Mouse (Mus musculus) lung, embryonic 14.5 days (tissue): ENCODE measurements around the gene Lat2. TPM values are rescaled to one million over a fixed set of nuclear protein-coding genes. Genes with fewer than 3 reads are reported as not detected.

Experiments used
- ATAC-seq: fragments of 200-750 bp; cut with Nextera tagmentation; 2 replicates; pipeline ENCODE4 v1.8.0; 2017; ENCODE audit warnings: mild to moderate bottlenecking, moderate TSS enrichment, moderate library complexity; ENCODE audit not compliant: insufficient read depth
- DNase-seq: peaks from one replicate; pipeline ENCODE4 v3.0.0-alpha.2; 2015
- H3K27ac ChIP-seq: fragments of 300-500 bp; sonication (generic); 2 replicates; pipeline ENCODE4 v1.5.1; 2014; ENCODE audit warnings: low read depth, mild to moderate bottlenecking, moderate library complexity
- H3K27me3 ChIP-seq: fragments of 300-500 bp; sonication (generic); 2 replicates; pipeline ENCODE4 v1.6.1; 2014; ENCODE audit warnings: low read length, control low read depth; ENCODE audit not compliant: insufficient read depth
- H3K36me3 ChIP-seq: fragments of 300-500 bp; sonication (generic); 2 replicates; pipeline ENCODE4 v1.6.1; 2014; ENCODE audit warnings: control low read depth; ENCODE audit not compliant: insufficient read depth
- H3K4me1 ChIP-seq: fragments of 300-500 bp; sonication (generic); 2 replicates; pipeline ENCODE4 v1.6.1; 2014; ENCODE audit warnings: antibody characterized with exemption, control low read depth; ENCODE audit not compliant: insufficient read depth
- H3K4me2 ChIP-seq: fragments of 300-500 bp; sonication (generic); 2 replicates; pipeline ENCODE4 v1.6.1; 2014; ENCODE audit warnings: mild to moderate bottlenecking
- H3K4me3 ChIP-seq: fragments of 300-500 bp; sonication (generic); 2 replicates; pipeline ENCODE4 v1.5.1; 2014; ENCODE audit warnings: low read depth, low read length
- H3K9ac ChIP-seq: fragments of 300-500 bp; sonication (generic); 2 replicates; pipeline ENCODE4 v1.6.1; 2014
- H3K9me3 ChIP-seq: fragments of 300-500 bp; sonication (generic); 2 replicates; pipeline ENCODE4 v1.6.1; 2016; ENCODE audit warnings: low read depth, low read length, control low read depth
- CTCF ChIP-seq: IDR thresholded peaks from 2 replicates; pipeline ENCODE4 v1.5.1; 2016; ENCODE audit warnings: antibody characterized with exemption, low read depth
- WGBS: fragments of 180-500 bp; shearing (Covaris S2); extraction: QIAGEN DNeasy Blood & Tissue Kit; methylation state at CpG from one replicate; pipeline ENCODE4 v1.1.7; 2014; 5-methylcytosine and 5-hydroxymethylcytosine counted together
- microRNA-seq: library from miRNA; unstranded; fragments of <30 nt; microRNA quantifications from one replicate; pipeline ENCODE4, GENCODE M21; 2016; ENCODE audit warnings: borderline number of aligned reads
- polyA plus RNA-seq: library from polyadenylated mRNA; unstranded; fragments of >200 nt; fragmentation: Nextera tagmentation; extraction: Ambion mirVana; gene quantifications from 2 replicates; pipeline ENCODE4 v1.2.1, GENCODE M21; 2014

The Lat2 gene
- polyA plus RNA-seq, 1 experiment from 2014 or later, result 2.1 TPM

GRCm38 (mm10) chr5:134550836-134551232 is 64.0 kb downstream of the Lat2 start:
- Histone ChIP-seq H3K36me3 (no peaks in the 10 kb centered on the region), H3K27me3 (no peaks in the 10 kb centered on the region), H3K4me1 (peaks cover 22% of the 10 kb centered on the region), H3K9me3 (no peaks in the 10 kb centered on the region), H3K4me2 (peak overlapping the region; percentile 77), H3K27ac (peak overlapping the region; percentile 96; the same call in 1 of the 2 replicates), H3K4me3 (peak overlapping the region; percentile 83), H3K9ac (peak overlapping the region; percentile 89)
- TF ChIP-seq CTCF, result no peak
- WGBS, result 7% methylated on average over 6 of the region's 6 CpGs
- DNase-seq (peak; percentile 30), ATAC-seq (no peak)

Small RNA genes within 50 kb of the gene (microRNA-seq; reads per million reads assigned to microRNA genes)
- not detected for gene Mir7228

Other genes with a start within 250 kb of the Lat2 start
- 82.5 and 85.6 TPM in 2 replicates for gene Gtf2ird1, start 158.3 kb downstream of the Lat2 start, polyA plus RNA-seq
- 5.8 and 6.6 TPM in 2 replicates for gene Clip2, start 62.6 kb downstream of the Lat2 start, polyA plus RNA-seq
- gene Syna, start 54.9 kb downstream of the Lat2 start, polyA plus RNA-seq, result not detected in 2 replicates
- 324 and 338 TPM in 2 replicates for gene Rfc2, start 33.7 kb downstream of the Lat2 start, polyA plus RNA-seq
- gene Eif4h, start 24.5 kb upstream of the Lat2 start, polyA plus RNA-seq, result 557 and 559 TPM in 2 replicates
- gene Limk1, start 73.6 kb upstream of the Lat2 start, polyA plus RNA-seq, result 8.2 and 10.0 TPM in 2 replicates
- gene Eln, start 132.3 kb upstream of the Lat2 start, polyA plus RNA-seq, result 196 and 198 TPM in 2 replicates